Mouse (Mus musculus) lung, postnatal 10 days (tissue): ENCODE measurements at regions not wholly inside any gene's neighbourhood (a gene's known extent, or its start where the extent isn't known, plus 50 kb on each side); places are given as distances from the start of the nearest gene placed in this dataset.
"Not testable (repeated sequence)": the region's sequence is repeated elsewhere in the genome, so short reads cannot be mapped to it uniquely, and the experiment has no call there.

Experiments used
- DNase-seq: peaks from one replicate; pipeline ENCODE4 v3.0.0; 2021

GRCm38 (mm10) chr4:10670846-10671428, 203.4 kb upstream of the 2610301B20Rik start:
- DNase-seq: no peak

- no peak for DNase-seq
Measured at GRCm38 (mm10) chr4:10691086-10691485, 183.2 kb upstream of the 2610301B20Rik start.

GRCm38 (mm10) chr4:10692860-10693259, 181.4 kb upstream of the 2610301B20Rik start:
- DNase-seq: no peak

- no peak for DNase-seq
Measured at GRCm38 (mm10) chr4:10693446-10694105, 180.7 kb upstream of the 2610301B20Rik start.

- DNase-seq: not testable (repeated sequence)
Measured at GRCm38 (mm10) chr4:10694106-10694748, 180.1 kb upstream of the 2610301B20Rik start.

GRCm38 (mm10) chr4:10697225-10697836, 177.0 kb upstream of the 2610301B20Rik start:
- DNase-seq: no peak

GRCm38 (mm10) chr4:10698637-10699036, 175.7 kb upstream of the 2610301B20Rik start:
- DNase-seq: no peak

- DNase-seq: no peak
Measured at GRCm38 (mm10) chr4:10701479-10701878, 172.8 kb upstream of the 2610301B20Rik start.

- no peak for DNase-seq
Measured at GRCm38 (mm10) chr4:10703212-10703611, 171.1 kb upstream of the 2610301B20Rik start.

- no peak for DNase-seq
Measured at GRCm38 (mm10) chr4:10707016-10707657, 167.2 kb upstream of the 2610301B20Rik start.

- DNase-seq: peak; percentile 4
Measured at GRCm38 (mm10) chr4:10707658-10708056, 166.6 kb upstream of the 2610301B20Rik start.

GRCm38 (mm10) chr4:10711939-10712533, 162.3 kb upstream of the 2610301B20Rik start:
- DNase-seq: no peak

GRCm38 (mm10) chr4:10723341-10723740, 151.0 kb upstream of the 2610301B20Rik start:
- no peak for DNase-seq

GRCm38 (mm10) chr4:10727894-10728293, 146.4 kb upstream of the 2610301B20Rik start:
- no peak for DNase-seq

GRCm38 (mm10) chr4:10745207-10745606, 129.1 kb upstream of the 2610301B20Rik start:
- no peak for DNase-seq

- no peak for DNase-seq
Measured at GRCm38 (mm10) chr4:10748816-10749215, 125.5 kb upstream of the 2610301B20Rik start.

GRCm38 (mm10) chr4:10750377-10751062, 123.8 kb upstream of the 2610301B20Rik start:
- not testable (repeated sequence) for DNase-seq

- DNase-seq: no peak
Measured at GRCm38 (mm10) chr4:10753176-10753575, 121.1 kb upstream of the 2610301B20Rik start.

- no peak for DNase-seq
Measured at GRCm38 (mm10) chr4:10759491-10759890, 114.8 kb upstream of the 2610301B20Rik start.

- DNase-seq: no peak
Measured at GRCm38 (mm10) chr4:10767676-10768075, 106.6 kb upstream of the 2610301B20Rik start.

- DNase-seq: no peak
Measured at GRCm38 (mm10) chr4:10770026-10770643, 104.2 kb upstream of the 2610301B20Rik start.
